Mouse (Mus musculus) intestine, postnatal 0 days (tissue): ENCODE results near the gene Gzmf. TPM values are rescaled to one million over a fixed set of nuclear protein-coding genes. Genes with fewer than 3 reads are reported as not detected.
A peak's percentile ranks its signal among the peaks of the same experiment; 100 is the strongest.
"Not testable (repeated sequence)": the region's sequence is repeated elsewhere in the genome, so short reads cannot be mapped to it uniquely, and the experiment has no call there.

ENCODE experiments used
- ATAC-seq: fragments of 200-750 bp; cut with Nextera tagmentation; 2 replicates; pipeline ENCODE4 v1.8.0; 2017; ENCODE audit warnings: mild to moderate bottlenecking, moderate TSS enrichment, moderate library complexity
- H3K27ac ChIP-seq: fragments of 300-500 bp; sonication (generic); 2 replicates; pipeline ENCODE4 v1.5.1; 2014; ENCODE audit warnings: mild to moderate bottlenecking, low read depth, low read length, moderate library complexity
- H3K27me3 ChIP-seq: fragments of 300-500 bp; sonication (generic); replicated peaks from 2 replicates; pipeline ENCODE4 v1.6.1; 2014; ENCODE audit warnings: low read length, mixed read lengths; ENCODE audit not compliant: control insufficient read depth, insufficient read depth
- H3K36me3 ChIP-seq: fragments of 300-500 bp; sonication (generic); 2 replicates; pipeline ENCODE4 v1.6.1; 2014; ENCODE audit warnings: mild to moderate bottlenecking, moderate library complexity; ENCODE audit not compliant: control insufficient read depth, insufficient read depth
- H3K4me1 ChIP-seq: fragments of 300-500 bp; sonication (generic); replicated peaks from 2 replicates; pipeline ENCODE4 v1.6.1; 2014; ENCODE audit warnings: antibody characterized with exemption, low read length, mixed read lengths; ENCODE audit not compliant: control insufficient read depth, insufficient read depth
- H3K4me2 ChIP-seq: fragments of 300-500 bp; sonication (generic); replicated peaks from 2 replicates; pipeline ENCODE4 v1.6.1; 2014; ENCODE audit warnings: low read depth, mild to moderate bottlenecking, moderate library complexity
- H3K4me3 ChIP-seq: fragments of 300-500 bp; sonication (generic); 2 replicates; pipeline ENCODE4 v1.5.1; 2014; ENCODE audit warnings: low read depth, low read length
- H3K9ac ChIP-seq: fragments of 300-500 bp; sonication (generic); 2 replicates; pipeline ENCODE4 v1.6.1; 2014; ENCODE audit warnings: mild to moderate bottlenecking, low read depth, low read length
- H3K9me3 ChIP-seq: fragments of 300-500 bp; sonication (generic); 2 replicates; pipeline ENCODE4 v1.6.1; 2016; ENCODE audit warnings: mixed run types; ENCODE audit not compliant: control insufficient read depth
- CTCF ChIP-seq: sonication (generic); IDR thresholded peaks from 2 replicates; pipeline ENCODE4 v1.5.1; 2016; ENCODE audit warnings: low read depth, mild to moderate bottlenecking, control low read depth, antibody characterized with exemption, moderate library complexity
- WGBS: fragments of 180-500 bp; shearing (Covaris S2); extraction: QIAGEN DNeasy Blood & Tissue Kit; methylation state at CpG from one replicate; pipeline ENCODE4 v1.1.7; 2014; 5-methylcytosine and 5-hydroxymethylcytosine counted together
- polyA plus RNA-seq: library from polyadenylated mRNA; unstranded; fragments of >200 nt; fragmentation: Nextera tagmentation; extraction: Ambion mirVana; gene quantifications from 2 replicates; pipeline ENCODE4 v1.2.1, GENCODE M21; 2015

Gene Gzmf
- polyA plus RNA-seq, 1 experiment from 2014 or later, result not detected

DNA sequence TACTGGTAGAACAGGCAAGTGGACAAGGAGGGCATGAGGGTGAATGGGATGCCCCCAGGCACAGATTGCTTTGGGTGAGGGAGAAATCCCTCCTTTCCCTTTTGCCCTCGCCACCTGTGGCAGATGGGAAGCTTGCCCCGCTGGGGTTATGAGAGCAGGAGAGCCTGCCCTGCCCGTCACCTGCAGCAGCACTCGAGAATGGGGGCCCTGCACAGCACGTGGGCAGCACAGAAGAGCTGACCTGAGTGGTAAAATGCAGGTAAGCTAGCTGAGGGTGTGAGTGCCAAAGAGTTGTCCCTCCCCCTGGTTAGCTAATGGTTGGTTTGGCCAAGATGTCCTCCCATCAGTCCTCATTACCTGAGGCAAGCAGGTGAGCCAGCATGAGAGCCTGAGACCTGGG lies 24.7 kb downstream of the Gzmf start:
- no peak for TF ChIP-seq CTCF
- Histone ChIP-seq H3K27ac (no peak overlapping the region), H3K9ac (no peak overlapping the region), H3K27me3 (no peaks in the 10 kb centered on the region), H3K4me1 (no peaks in the 10 kb centered on the region), H3K9me3 (no peaks in the 10 kb centered on the region), H3K4me3 (no peak overlapping the region), H3K4me2 (no peak overlapping the region), H3K36me3 (no peaks in the 10 kb centered on the region)
- no peak for ATAC-seq
- 71% methylated on average over 5 of the region's 5 CpGs for WGBS

DNA sequence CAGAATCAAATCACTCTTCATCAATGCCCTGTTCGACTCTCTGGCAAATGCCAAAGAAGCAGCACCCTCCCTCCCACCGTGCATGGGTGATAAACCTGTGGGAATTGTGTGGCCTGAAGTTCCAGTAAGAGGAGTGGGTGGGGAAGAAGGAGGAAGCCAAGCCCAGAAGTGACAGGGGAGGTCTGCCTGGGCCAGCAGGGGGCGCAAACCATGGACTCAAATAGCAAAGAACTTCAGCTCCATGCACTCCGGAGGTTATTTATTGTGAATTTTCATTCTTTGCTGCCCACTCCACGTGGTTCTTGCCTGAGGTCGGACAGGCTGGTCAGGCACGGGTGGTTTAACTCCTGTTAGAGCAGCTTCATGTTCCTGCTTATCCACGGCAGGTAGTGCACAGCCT lies 33.6 kb downstream of the Gzmf start:
- not testable (repeated sequence) for H3K27me3 ChIP-seq, H3K9ac ChIP-seq, H3K4me1 ChIP-seq, H3K9me3 ChIP-seq, ATAC-seq, H3K36me3 ChIP-seq, H3K4me2 ChIP-seq, H3K27ac ChIP-seq, H3K4me3 ChIP-seq
- TF ChIP-seq CTCF, result peak; percentile 68
- 27% methylated on average over 8 of the region's 8 CpGs for WGBS

DNA sequence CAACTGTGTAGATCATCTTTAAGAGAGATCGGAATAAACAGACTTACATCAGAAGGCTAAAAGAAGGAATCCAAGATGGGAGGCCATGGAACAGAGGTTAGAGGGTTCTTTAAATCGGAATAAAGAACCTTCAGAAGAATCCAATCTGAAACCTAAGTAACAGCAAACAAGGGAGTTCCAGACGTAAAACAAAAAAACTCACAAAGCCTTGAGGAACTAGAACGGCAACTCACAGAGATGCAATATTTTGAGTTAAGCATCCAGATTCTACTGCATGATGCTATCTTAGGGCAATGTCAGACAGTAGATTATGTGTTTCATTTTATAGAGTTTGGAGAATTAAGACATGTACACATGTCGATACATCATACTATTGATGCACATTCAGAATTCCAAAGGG lies 36.7 kb downstream of the Gzmf start, which contains the start of gene Gzmn:
TSS of gene Gzmn (minus strand) at position 101 of the 400 bp plus-strand sequence.
- Histone ChIP-seq H3K4me3 (no peak within 1 kb of the TSS), H3K9me3 (no peaks in the 10 kb centered on the region), H3K4me2 (no peak within 1 kb of the TSS), H3K4me1 (no peaks in the 10 kb centered on the region), H3K27me3 (no peaks in the 10 kb centered on the region), H3K27ac (no peak within 1 kb of the TSS), H3K9ac (no peak within 1 kb of the TSS), H3K36me3 (no peaks in the 10 kb centered on the region)
- no peak for TF ChIP-seq CTCF
- WGBS, result 86% methylated on average over 5 of the region's 5 CpGs
- no peak for ATAC-seq

DNA sequence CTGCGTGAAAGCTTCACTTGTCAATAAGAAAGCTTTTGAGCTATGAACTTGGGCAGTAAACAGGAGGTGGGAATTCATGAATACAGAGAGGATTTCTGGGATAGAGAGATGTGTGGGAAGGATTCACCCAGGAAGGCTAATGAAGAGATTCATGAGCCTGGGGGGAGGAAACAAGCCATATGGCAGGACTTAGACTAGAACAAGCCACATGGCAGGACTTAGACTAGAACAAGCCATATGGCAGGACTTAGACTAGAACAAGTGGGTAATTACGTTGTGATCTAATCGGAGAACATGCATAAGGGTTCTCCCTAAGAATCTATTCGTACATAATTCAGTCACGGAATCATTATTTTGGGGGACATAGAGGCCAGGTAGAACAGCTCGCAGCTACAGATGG lies 37.8 kb downstream of the Gzmf start:
- Histone ChIP-seq H3K36me3 (no peaks in the 10 kb centered on the region), H3K27ac (no peak overlapping the region), H3K27me3 (no peaks in the 10 kb centered on the region), H3K4me1 (no peaks in the 10 kb centered on the region), H3K9me3 (no peaks in the 10 kb centered on the region), H3K9ac (no peak overlapping the region), H3K4me3 (no peak overlapping the region), H3K4me2 (no peak overlapping the region)
- ATAC-seq, result no peak
- no peak for TF ChIP-seq CTCF
- WGBS, result 90% methylated on average over 6 of the region's 6 CpGs

DNA sequence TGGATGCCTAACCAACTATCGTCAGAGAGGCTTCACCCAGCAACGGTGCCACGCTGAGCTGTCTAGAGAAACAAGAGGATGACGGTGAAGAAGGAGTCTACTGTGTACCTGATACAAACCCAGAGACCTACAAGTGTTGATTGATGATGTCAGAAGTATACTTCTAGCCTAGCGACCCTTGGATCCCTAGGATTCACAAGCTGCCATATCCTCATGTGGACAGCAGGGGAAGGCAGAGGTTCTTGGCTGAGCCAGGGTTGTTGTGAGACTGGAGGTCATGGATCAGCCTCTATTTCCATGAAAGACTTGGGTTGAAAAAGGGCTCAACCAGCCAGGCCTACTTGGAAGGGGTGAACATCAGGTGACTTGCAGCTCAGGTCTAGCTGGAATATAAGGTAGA lies 38.5 kb downstream of the Gzmf start:
- H3K27me3 ChIP-seq, result no peaks in the 10 kb centered on the region
- TF ChIP-seq CTCF, result no peak
- no peaks in the 10 kb centered on the region for H3K4me1 ChIP-seq
- no peaks in the 10 kb centered on the region for H3K9me3 ChIP-seq
- no peak overlapping the region for H3K27ac ChIP-seq
- no peak overlapping the region for H3K9ac ChIP-seq
- ATAC-seq, result no peak
- H3K4me3 ChIP-seq, result no peak overlapping the region
- no peak overlapping the region for H3K4me2 ChIP-seq
- H3K36me3 ChIP-seq, result no peaks in the 10 kb centered on the region
- WGBS, result 93% methylated on average over 5 of the region's 5 CpGs

DNA sequence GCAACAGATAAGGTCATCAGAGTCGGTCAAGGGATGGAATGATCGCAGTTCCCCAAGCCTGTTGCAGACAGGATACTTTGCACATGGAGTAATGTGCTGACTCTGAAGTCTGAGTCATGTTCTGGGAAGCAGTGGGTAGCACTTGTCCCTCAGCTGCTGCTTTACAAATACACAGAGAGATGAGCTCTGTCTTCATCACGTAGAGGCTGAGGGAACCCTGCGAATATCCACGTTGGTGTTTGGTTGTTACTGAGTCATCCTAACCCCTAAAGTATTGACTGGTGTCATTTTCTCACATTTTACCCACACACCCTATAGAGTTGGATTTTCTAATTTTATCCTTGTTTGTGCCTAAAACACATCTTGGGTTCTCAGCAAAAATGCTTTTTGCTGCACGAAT lies 43.2 kb downstream of the Gzmf start:
- Histone ChIP-seq H3K4me1 (no peaks in the 10 kb centered on the region), H3K4me3 (no peak overlapping the region), H3K9ac (no peak overlapping the region), H3K9me3 (no peaks in the 10 kb centered on the region), H3K36me3 (no peaks in the 10 kb centered on the region), H3K4me2 (no peak overlapping the region), H3K27me3 (no peaks in the 10 kb centered on the region), H3K27ac (no peak overlapping the region)
- ATAC-seq, result no peak
- 72% methylated on average over 6 of the region's 6 CpGs for WGBS
- no peak for TF ChIP-seq CTCF

DNA sequence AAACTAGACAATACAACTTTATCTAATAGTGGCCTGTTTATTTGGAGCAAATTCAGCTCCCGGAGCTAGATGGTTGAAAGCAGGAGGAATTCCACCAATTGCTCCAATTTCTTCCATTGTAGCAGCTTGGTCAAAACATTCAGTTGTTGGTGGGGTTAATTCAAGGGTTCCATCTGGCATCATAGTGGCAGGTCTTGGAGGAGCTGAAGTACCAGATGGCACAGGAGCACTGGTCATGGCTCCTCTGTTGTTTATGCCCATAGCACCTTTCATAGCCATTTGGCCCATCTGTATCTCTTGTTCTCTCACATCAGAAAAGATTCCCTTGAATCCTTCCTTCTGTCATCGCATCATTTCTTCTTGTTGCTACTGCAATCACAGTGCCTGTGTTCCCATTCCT lies 49.1 kb downstream of the Gzmf start:
- H3K9ac ChIP-seq, result no peak overlapping the region
- H3K9me3 ChIP-seq, result no peaks in the 10 kb centered on the region
- 90% methylated on average over 2 of the region's 2 CpGs for WGBS
- H3K4me1 ChIP-seq, result no peaks in the 10 kb centered on the region
- H3K4me2 ChIP-seq, result no peak overlapping the region
- TF ChIP-seq CTCF, result no peak
- no peaks in the 10 kb centered on the region for H3K27me3 ChIP-seq
- H3K4me3 ChIP-seq, result no peak overlapping the region
- no peaks in the 10 kb centered on the region for H3K36me3 ChIP-seq
- no peak for ATAC-seq
- no peak overlapping the region for H3K27ac ChIP-seq

DNA sequence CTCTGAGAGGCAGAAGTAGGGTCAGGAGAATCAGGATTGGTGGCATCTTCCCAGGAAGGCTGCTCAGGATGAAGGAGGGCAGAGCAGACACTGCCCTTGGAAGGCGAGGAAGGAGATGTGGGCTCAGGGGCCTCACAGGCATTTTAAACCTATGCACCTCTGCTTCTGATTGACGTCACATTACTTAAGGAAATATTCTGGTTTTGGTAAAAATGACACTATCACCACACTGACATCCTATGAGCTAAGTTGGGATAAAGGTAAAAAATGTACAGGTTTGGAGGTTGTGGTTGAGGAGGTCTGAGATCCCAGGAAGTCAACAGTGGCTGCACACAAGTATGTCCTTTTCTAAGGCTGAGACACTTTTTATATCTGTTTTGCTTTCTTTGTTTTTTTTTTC lies 51.7 kb downstream of the Gzmf start, which contains the start of gene Gzmg:
TSS of gene Gzmg (minus strand) at position 101 of the 400 bp plus-strand sequence.
- 83% methylated on average over 2 of the region's 2 CpGs for WGBS
- H3K4me2 ChIP-seq, H3K27me3 ChIP-seq, H3K9me3 ChIP-seq, H3K4me1 ChIP-seq, ATAC-seq, H3K4me3 ChIP-seq, H3K36me3 ChIP-seq, H3K27ac ChIP-seq, H3K9ac ChIP-seq: not testable (repeated sequence)
